Mouse (Mus musculus): Measurements from ENCODE around the gene Bglap.
"Not testable (repeated sequence)": the region's sequence is repeated elsewhere in the genome, so short reads cannot be mapped to it uniquely, and the experiment has no call there.

The Bglap gene

DNA sequence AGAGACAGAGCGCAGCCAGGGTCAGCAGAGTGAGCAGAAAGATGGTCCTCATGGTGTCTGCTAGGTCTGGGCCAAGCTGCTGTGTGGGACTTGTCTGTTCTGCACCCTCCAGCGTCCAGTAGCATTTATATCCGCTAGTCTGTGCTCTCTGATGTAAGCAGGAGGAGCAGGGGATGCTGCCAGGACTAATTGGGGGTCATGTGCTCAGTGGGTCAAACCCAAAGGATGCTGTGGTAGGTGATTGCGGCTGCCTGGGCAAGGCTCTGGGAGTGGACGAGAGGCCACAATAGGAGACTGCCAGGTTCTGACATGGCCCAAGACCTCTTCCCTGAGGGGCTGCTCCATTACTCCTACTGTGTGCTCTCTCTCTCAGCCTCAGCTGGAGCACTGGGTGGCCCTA lies at the start of gene Bglap:
Gene Bglap, minus strand, starts transcription at position 101 of the 400 bp plus-strand sequence.
- in situ Hi-C loops (cut with MboI): no loop called here

DNA sequence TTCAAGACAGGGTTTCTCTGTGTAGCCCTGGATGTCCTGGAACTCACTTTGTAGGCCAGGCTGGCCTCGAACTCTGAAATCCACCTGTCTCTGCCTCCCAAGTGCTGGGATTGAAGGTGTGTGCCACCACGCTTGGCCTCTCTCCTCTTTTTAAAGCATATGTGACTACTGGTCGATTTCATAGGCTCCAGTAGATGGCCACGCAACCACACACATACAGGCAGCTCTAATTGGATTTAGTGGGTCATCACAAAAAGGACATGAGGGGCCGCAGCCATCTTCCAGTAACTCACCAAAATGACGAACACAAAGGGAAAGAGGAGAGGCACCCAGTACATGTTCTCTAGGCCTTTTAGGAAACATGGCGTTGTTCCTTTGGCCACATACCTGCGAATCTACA lies 44.4 kb upstream of the Bglap start:
- in situ Hi-C loops (cut with MboI): not testable (repeated sequence)

- in situ Hi-C loops (cut with MboI): no loop called here
These were observed 43.2 kb upstream of the Bglap start for GRCm38 (mm10) chr3:88427342-88427905.

DNA sequence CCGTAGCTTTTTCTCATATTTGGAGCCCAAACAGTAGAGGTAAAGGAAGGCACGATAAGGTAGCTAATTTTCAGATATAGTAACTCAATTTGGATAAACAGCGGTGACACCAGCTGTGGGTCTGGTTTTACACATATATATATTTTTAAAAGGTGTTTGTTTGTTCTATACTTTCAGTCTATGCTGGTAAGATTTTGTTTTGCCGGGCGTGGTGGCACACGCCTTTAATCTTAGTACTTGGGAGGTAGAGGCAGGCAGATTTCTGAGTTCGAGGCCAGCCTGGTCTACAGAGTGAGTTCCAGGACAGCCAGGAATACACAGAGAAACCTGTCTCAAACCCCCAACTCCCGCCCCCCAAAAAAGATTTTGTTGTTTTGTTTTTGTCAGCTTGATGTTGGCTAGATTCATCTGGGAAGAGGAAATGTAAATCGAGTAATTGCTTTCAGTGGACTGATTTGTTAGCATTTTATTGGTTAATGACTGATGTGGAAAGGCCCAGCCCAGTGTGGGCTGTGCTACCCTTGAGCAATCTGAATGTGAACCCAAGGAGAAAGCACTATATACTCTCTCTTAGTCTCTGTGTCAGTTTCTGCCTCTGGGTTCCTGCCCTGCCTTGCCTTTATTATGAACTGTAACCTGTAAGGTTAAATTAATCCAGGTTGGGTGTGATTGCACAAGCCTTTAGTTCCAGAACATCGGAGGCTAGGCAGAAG lies 41.6 kb upstream of the Bglap start:
- in situ Hi-C loops (cut with MboI): no loop called here

GRCm38 (mm10) chr3:88425330-88425689 lies 41.0 kb upstream of the Bglap start:
- in situ Hi-C loops (cut with MboI): no loop called here

- in situ Hi-C loops (cut with MboI): no loop called here
These were observed 40.5 kb upstream of the Bglap start, which contains the start of gene Slc25a44 for GRCm38 (mm10) chr3:88424605-88425329. TSS of gene Slc25a44 (minus strand) at chr3:88425139.

DNA sequence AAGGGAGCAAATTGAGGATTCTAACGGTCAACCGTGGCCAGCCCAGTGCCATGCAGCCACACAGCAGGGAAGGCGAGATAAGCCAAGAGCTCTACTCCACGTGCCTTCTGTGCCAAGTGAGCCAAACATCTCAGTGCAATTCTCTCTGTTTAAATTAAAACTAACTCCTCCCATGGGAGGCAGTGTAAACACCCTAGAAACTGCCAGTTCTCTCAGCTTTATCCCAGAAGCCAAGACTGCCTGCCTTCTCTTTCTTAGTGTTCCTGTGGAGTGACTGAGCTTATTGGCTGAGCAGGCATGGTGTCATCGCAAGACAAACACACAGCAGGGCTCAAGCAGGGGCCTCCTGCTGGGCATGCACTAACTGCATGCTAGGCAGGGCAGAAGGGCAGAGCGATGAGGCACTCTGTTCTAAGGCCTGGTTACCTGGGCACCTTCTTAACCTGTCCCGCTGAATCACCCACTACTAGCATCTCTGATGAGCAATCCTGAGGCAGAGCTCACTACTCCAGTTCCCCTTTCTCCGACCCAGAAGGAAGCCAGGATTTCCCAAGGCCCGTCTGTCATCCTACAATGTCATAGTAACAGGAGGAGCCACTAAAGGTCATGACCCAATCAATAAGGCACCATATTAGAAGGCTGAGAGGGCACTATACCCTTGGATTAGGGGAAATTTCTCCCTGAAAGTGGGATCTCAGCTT lies 37.9 kb upstream of the Bglap start:
- in situ Hi-C loops (cut with MboI): no loop called here

GRCm38 (mm10) chr3:88420771-88421170 lies 36.5 kb upstream of the Bglap start:
- in situ Hi-C loops (cut with MboI): no loop called here

- in situ Hi-C loops (cut with MboI): no loop called here
These were observed 33.8 kb upstream of the Bglap start for GRCm38 (mm10) chr3:88418016-88418415.

GRCm38 (mm10) chr3:88415668-88416067 lies 31.4 kb upstream of the Bglap start:
- in situ Hi-C loops (cut with MboI): no loop called here

DNA sequence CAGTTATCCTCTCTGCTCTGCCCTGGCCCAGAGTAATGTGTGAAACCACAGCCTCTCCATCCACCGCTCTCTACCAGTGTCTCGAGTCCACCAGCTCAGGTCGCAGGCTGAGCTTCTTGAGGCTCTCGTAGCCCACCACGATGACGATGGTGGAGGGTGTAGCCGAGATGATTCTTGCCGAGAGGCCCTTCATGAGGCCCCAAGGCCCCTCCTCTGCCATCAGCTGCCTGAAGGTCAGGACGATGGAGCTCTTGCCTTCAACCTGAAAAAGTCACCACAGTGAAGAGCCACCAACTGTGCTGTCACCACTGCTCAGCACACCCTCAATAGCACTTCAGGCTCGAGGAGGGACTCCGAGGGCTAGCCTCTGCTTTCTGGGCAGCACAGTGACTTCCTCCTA lies 28.4 kb upstream of the Bglap start:
- in situ Hi-C loops (cut with MboI): no loop called here

- in situ Hi-C loops (cut with MboI): no loop called here
These were observed 27.4 kb upstream of the Bglap start for GRCm38 (mm10) chr3:88411681-88412080.

DNA sequence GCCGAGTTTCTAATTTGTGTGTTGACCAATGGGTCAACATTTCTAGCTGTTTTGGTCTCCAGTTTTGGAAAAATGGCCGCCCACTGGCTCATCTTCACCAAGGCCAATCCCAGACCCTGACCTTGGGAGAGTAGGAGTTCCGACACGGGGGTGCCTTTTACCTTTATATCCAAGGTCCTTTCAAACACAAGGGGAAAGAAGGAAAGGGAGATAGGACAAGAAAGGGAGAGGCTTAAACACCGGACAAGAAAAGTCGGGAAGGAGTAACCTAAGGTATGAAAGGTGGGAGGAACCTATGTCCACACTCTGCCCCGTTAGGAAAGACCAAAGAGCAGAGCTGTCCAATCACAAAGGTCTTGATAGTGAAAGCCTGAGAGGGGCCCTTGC lies 26.4 kb upstream of the Bglap start:
- in situ Hi-C loops (cut with MboI): no loop called here

GRCm38 (mm10) chr3:88409741-88410644 lies 25.7 kb upstream of the Bglap start, which contains the start of gene Pmf1:
TSS of gene Pmf1 (minus strand) at chr3:88410331.
- in situ Hi-C loops (cut with MboI): loop anchor here (5.0 kb wide), 2 partner anchors 52 to 122 kb away; partner anchors contain the start of genes Mex3a and Sema4a

DNA sequence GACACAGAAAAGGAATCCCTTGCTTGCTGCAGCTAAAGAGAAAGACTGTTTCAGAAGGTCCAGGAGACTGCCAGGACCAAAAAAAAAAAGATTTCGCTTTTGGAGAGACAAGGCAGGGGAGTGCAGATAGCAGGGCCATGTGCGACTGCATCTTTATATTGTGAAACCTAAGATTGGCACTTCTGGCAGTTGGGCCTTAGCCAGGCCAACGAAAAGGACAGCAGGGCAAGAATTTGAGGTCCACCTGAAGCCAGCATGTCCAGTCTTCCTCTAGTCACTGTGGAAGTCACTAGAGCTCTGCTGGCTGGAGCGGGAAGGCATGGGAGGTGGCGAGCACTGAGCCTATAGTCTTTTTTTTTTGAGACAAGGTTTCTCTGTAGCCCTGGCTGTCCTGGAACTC lies 24.7 kb upstream of the Bglap start:
- in situ Hi-C loops (cut with MboI): loop anchor here (5.0 kb wide), 2 partner anchors 53 to 123 kb away; partner anchors contain the start of genes Mex3a and Sema4a

- in situ Hi-C loops (cut with MboI): loop anchor here (5.0 kb wide), 2 partner anchors 55 to 125 kb away; partner anchors contain the start of genes Mex3a and Sema4a
These were observed 23.3 kb upstream of the Bglap start for GRCm38 (mm10) chr3:88407529-88407928.

DNA sequence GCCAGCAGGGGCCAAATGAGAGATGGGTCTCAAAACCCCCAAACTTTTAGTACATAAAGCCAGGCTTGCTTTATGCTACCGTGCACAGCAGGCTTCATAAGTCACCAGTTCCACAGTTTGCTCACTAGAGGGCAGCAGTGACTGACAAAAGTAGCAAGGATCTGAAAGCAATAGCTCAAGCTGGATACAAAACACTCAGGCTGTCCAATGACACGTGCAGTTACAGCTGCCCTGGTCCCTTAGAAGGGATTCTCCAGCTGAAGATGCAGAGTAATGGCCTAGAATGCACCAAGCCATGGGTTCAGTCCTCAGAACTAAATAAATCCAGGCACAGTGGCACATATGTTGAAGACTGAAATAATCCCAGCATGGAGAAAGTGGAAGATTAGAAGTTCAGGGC lies 22.8 kb upstream of the Bglap start:
- in situ Hi-C loops (cut with MboI): loop anchor here (5.0 kb wide), 2 partner anchors 55 to 125 kb away; partner anchors contain the start of genes Mex3a and Sema4a

- in situ Hi-C loops (cut with MboI): no loop called here
These were observed 19.4 kb upstream of the Bglap start for GRCm38 (mm10) chr3:88403522-88404230.

DNA sequence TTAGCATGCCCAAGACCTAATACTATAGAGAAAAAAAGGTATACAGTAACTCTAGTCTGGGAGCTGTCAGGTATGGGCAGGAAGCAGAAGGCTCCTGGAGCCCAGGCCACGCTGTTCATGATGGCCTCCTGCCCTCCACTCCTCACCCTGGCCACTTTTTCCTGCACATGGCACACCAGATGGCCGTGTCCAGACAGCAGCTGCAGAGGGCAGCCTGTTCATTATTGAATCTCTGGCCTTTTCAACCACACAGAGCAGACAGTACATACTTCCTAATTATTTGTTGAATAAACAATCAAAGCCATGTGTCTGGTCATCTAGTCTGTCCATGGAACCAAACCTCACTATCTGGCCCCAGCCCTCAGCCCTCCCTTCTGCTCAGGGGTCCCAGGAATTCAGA lies 14.4 kb upstream of the Bglap start:
- in situ Hi-C loops (cut with MboI): no loop called here

GRCm38 (mm10) chr3:88395742-88396141 lies 11.5 kb upstream of the Bglap start:
- in situ Hi-C loops (cut with MboI): no loop called here

Data from mature B cell (primary cell).